Mouse (Mus musculus) heart, postnatal 14 days (tissue): ENCODE measurements at regions not wholly inside any gene's neighbourhood (a gene's known extent, or its start where the extent isn't known, plus 50 kb on each side); places are given as distances from the start of the nearest gene placed in this dataset.
A peak's percentile ranks its signal among the peaks of the same experiment; 100 is the strongest.

ENCODE experiments used
- DNase-seq, 2 experiments: peaks; one replicate each; pipeline ENCODE4 v3.0.0; 2021 to 2022
- intact Hi-C: fragments of 180-260 bp; cut with DNase I; formaldehyde crosslinking; loops from one replicate; pipeline ENCODE4 v1.15.1; 2025

DNA sequence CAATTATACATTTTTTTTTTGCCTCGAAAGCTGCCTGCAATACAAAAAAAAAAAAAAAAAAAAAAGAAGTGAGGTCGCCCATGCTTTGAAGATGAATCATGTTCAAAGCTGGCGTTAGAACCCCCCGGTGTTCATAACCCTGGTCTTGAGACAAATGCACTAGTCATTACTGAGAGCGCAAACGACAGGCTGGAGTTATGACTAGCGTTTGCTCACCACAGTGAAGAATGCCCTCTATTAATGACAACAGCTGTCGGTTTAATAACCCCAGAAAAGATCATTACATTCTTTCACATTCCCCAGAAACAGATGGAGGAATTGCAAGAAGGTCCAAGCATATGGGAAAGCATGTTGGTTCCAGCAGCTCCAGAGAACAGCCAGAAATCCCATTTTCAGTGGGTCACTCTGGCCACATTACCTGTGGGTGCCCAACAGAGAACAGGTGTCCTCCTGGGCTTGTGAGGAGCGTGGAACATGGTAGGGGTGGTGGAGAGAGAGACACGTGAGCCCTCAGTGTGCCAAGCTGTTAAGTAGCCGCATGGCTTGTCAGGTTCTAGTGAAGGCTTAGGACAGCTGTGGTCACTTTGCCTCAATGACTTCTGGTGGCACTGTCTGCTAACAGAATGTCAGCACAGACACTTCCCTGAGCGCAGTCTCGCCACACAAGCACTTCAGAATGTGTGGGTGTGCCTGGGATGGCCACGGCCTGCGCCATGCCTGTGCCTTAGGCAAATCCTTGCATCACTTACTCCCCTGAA lies 60.4 kb downstream of the Aipl1 start:
- intact Hi-C loops, result no loop called here
- no peak for DNase-seq

DNA sequence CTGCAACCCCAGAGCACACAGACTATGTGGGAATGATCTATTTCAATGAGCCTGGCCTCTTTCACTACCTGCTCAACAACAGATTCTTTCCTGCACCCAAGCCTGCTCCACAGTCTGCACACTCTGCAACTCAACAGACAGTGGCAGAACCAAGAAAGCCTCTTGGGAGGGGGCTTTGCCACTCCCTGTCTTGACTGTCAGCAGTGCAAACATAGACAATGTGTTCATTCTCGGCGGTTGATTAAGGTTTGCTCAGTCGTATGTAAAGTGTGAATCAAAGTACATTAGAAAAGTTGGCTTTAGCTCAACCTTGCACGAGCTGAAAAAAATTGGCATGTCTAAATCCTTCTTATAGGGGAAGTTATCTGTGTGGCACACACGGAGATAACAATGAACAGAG lies 66.0 kb downstream of the Aipl1 start:
- intact Hi-C loops, result no loop called here
- DNase-seq, result no peak

GRCm38 (mm10) chr11:71962306-71962705 lies 75.0 kb downstream of the Aipl1 start:
- intact Hi-C loops, result no loop called here
- DNase-seq, result no peak

DNA sequence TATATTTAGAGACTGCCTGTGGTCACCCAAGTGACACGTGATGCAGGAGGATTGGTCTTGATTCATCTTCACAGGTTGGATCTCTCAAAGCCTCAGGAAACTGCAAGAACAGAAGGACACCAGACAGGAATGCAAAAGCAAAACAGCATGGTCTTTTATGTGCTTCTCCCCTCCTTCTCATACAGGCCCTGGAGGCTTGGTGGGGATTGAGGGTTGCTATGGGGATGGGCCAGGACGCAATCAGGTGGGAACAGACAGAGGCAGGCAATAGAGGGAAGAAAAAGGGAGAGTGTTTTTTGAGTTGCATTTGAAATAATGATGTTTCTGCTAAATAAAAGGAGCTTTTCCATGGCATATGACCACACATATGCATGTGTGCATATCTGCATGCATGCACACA lies 84.8 kb downstream of the Aipl1 start:
- intact Hi-C loops, result no loop called here

GRCm38 (mm10) chr11:71947161-71947560 lies 90.1 kb downstream of the Aipl1 start:
- DNase-seq, result no peak
- intact Hi-C loops, result no loop called here

More for the DNA sequence above, 84.8 kb downstream of the Aipl1 start:
- DNase-seq, result no peak

DNA sequence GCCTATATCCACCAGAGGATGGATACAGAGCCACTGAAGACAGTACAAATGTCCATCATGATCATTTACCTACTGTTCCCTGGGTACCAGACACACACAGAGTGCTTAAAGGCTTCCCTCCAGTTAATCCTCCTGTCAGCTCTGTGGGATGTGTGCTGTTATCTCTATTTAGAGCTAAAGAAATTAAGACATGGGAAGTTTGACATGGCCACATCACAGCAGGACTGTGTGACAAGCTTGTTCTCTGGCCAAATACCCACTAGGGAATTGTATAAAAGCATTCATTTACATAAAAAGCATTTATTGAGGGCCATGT lies 92.3 kb downstream of the Aipl1 start:
- no peak for DNase-seq
- intact Hi-C loops, result no loop called here

DNA sequence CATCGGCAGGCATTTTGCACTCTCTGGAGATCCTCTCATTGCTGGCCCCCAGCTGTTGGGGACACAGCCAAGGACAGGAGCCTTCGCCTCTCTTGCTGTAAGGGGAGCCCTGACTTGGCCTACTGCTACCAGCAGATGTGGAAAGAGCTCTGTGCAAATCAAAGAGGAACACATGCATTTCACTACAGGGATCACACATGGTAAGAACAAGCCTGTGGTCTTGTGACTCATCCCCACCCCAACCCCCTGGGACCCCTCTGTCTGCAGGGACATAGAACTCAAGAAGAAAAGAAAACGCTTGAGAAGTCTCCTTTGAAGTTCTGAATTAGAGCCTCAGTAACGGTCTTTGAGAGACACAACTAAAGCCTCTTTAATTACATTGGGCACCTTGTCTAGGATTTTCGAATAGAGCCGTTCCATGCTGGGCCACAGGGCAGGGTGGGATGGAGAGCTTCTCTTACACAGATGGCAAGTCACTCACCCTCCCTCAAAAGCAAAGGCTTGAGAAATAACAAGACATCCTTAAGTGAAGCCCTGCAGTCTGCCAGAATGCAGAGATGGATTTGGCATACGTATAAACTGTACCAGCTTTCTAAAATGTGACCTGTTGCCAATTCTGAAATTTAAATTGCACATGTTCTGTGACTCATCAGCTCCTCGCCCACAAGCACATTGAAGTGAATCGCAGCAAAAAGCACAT lies 92.8 kb downstream of the Aipl1 start:
- DNase-seq, result no peak
- intact Hi-C loops, result no loop called here

DNA sequence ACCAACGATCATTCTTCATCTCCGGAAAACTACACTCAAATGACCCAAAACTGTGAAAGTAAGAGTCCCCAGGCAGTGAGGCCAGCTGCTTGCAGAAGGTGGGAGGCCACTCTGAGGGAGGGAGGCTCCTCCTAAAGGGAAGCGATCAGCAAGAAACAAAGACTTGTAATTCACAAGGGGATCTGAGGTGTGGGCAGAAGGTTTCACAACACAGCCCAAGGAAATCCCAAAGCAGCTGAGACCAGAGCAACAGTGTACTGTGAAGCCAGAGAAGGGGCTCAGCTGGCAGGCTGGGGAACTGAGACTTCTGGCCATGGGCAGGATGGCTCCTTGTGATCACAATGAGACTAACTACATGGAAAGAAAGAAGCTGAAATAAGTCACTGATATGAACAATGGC lies 93.8 kb downstream of the Aipl1 start:
- intact Hi-C loops, result no loop called here
- DNase-seq, result no peak

GRCm38 (mm10) chr11:71939066-71939465 lies 98.2 kb downstream of the Aipl1 start:
- DNase-seq, result no peak
- intact Hi-C loops, result no loop called here

DNA sequence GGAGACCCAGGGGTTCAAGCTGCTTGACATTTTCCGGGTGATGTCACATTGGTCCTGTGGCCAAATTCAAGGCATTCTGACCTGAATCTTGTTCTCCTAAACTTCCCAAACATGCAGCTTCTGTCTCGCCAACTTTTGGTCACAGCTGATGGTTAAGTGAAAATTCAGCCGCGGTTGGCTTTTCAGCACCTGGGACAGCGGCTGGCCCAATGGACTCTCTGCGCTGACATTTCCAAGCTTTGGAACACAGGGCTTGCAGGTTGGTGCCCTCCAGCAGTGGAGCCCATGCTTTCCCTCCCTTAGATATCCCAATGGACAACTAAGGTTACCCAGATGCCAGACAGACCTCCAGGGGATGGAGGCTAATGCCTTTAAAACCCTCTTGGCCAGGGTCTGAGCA lies 100.2 kb downstream of the Aipl1 start:
- peak; percentile 4 to 9 for DNase-seq
- intact Hi-C loops, result no loop called here

DNA sequence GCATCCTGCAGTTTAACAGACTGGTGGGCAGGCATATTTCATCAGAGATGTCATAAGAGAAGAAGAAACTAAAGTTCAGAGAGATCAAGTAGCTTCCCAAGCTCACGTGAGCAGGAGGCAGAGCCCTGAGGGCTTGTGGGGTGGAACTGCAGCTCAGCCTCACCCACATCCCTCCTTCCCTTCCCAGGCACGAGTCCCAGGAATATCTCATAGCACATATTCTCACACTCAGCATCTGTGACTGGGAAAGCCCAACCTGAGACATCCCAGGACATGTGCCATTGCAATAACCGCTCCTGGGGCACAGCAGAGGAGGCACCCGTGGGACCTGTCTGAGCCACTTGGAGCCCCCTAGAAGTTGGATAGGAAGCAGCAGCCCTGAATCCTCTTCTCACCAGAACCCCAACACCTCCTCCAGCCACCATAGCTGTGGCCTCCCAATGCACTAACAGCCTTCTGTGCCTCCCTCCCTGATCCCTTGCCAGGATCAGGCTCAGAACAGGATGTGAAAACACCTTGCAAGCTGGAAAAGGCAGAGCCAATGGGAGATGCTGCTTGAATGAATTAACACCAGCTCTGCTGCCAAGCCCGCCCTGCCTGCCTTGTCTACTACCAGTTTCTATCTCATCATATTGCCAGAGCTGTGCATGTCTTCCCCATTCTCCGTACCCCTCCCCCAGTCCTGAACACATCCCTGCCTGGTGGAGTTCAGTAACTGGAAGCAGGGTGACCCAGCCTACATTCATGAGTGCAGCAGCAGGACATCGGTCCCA lies 107.4 kb downstream of the Aipl1 start:
- intact Hi-C loops, result no loop called here
- no peak for DNase-seq

- intact Hi-C loops, result no loop called here
Observed at GRCm38 (mm10) chr11:71914665-71915064, 122.6 kb downstream of the Aipl1 start.

DNA sequence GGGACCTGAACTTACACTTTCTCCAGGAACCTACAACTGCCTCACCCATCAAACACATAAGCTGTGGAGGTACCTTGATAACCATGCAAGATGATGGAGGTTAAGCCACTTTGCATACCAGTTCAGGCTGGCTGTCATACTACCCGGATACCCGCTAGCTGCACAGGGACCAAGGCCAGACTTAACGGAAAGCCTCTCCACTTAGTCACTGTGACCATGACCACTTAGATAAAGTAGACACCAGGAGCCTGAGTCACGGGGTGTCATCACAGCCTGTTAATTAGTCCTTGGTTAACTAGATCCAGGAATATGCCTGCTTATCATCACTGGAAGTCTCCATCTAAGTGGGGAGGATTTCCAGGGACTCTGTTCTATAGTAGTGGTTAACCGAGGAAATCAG lies 124.7 kb downstream of the Aipl1 start:
- intact Hi-C loops, result no loop called here
- no peak for DNase-seq

More at GRCm38 (mm10) chr11:71914665-71915064, 122.6 kb downstream of the Aipl1 start:
- DNase-seq, result no peak

- intact Hi-C loops, result no loop called here
- DNase-seq, result no peak
Observed at GRCm38 (mm10) chr11:71911284-71911683, 126.0 kb downstream of the Aipl1 start.

- intact Hi-C loops, result no loop called here
- no peak for DNase-seq
Observed at GRCm38 (mm10) chr11:71908616-71909015, 128.7 kb downstream of the Aipl1 start.

DNA sequence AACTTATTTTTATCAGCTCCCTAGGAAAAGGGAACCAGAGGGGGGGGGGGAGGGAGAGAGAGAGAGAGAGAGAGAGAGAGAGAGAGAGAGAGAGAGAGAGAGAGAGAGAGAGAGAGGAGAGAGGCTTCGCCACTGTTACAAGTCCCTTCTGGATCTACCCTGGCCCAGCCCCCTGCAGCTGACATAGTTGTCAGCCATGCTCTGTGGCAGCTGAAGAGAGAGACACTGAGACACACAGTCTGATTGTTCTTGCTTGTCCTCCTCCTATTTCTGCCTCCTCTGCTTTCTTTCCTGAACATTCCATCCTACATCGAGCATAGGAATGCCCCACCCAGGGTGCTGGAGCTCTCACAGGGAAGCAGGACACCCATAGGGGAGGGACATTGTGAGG lies 134.3 kb downstream of the Aipl1 start:
- intact Hi-C loops, result no loop called here
- DNase-seq, result no peak

DNA sequence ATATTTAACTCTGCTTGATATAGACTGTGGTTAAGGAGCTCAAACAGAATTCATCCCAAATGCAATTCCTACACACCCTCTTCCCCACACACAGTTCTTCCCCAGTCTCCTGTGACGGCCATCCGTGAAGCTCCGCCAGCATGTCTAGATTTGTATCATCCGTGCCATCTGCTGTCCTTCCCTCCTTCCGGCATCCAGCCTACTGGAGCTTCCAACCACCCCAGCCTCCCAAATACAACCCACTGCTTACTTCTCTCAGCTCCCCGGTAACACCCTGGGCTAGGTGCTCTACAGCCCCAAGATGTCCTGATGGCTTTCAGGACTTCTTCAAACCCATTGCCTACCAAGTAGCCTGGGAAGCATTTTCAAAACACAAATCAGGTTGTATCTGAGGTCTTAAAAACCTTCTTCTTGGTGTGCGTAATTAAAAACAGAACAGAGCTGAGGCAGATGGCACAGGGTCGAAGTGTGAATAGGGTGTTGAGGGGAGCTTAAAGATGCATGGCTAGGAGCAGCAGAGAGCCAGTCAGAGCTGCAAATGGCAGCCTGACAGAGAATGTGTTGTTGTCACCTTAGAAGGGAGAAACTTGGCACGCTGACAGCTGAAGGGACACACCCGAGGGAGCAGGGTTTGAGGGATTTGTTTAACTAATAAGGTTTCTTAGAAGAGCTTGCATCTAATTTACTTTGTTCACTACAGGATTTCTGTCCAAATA lies 134.8 kb downstream of the Aipl1 start:
- intact Hi-C loops, result no loop called here

DNA sequence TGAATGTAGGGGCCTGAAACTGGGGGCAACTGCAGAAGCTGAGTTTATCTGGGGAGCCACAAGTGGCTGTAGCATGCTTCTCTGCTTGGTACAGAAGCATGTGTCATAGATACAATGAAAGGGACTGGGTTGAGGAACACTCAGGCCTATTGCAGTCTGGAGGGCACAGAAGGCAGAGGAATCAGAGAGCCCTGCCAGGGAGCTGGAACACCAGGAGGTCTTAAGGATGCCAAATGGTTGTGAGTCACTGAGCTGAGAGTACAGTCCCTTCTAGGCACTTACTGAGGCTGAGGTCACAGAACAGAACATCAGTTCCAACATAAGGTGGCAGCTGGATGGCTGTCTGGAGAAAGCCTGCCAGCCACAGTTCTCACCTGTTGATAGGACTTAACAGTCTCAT lies 136.5 kb downstream of the Aipl1 start:
- intact Hi-C loops, result no loop called here
- no peak for DNase-seq

More for the DNA sequence above, 134.8 kb downstream of the Aipl1 start:
- DNase-seq, result no peak

DNA sequence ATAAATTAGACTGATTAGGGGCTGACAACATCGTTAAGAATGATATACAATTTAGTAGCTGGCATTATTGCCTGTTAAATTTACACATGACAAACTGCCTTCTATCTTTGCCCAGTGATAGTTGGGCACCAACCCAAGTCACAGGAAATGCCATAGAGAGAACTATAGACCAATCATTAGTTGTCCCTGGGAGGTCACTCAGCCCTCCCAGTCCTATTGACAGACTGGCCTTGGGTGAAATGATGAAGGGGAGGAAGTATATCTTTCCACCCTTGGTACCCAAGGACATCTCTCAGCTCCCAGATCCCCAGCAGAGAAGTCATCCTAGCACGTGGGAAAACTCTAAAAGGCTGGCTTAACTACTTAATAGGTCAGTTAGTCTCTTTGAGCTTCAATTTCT lies 139.8 kb downstream of the Aipl1 start:
- intact Hi-C loops, result no loop called here

DNA sequence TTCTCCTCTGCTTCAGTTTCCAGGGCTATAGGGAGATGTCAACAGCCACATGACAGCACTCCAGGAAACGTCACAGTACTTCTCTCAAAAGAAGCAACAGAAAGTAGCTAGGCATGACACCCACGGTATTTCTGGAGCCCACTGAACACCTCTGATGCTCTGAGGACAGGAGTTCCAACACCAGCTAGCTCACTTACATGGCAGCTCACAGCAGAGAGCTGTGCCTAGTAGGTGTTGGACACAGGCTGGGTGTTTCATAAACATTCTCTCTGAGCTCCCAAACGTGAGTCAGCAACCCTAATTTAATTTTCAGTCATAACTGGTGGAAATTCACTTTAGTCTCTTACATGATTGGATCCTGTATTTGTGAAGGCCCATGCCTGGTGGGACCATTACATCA lies 140.2 kb downstream of the Aipl1 start:
- intact Hi-C loops, result no loop called here

More for the DNA sequence above, 139.8 kb downstream of the Aipl1 start:
- DNase-seq, result no peak

DNA sequence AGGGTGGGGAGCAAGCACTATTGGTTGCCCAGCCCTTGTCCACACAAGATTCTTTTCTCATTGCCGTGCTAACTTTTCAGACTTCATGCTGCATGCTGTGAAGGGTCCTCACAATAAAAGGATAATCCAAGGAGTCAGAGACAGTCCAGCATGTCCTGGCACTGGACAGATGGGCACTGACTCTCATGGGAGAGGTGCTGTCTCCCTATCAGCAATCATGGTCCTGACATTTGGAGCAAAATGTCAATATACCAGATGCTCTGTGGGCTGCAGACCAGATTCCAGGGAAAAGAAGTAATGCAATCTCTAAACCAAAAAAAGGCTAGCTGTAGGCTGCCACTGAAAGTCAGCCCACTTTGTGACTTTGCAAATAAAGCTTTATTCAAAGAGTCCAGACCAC lies 141.5 kb downstream of the Wscd1 start:
- intact Hi-C loops, result no loop called here
- DNase-seq, result no peak

More for the DNA sequence above, 140.2 kb downstream of the Aipl1 start:
- DNase-seq, result no peak
